Mouse (Mus musculus) cerebellum, adult 2 months (tissue): ENCODE data around the gene Tnfsf10.

ENCODE experiments used
- CTCF ChIP-seq: fragments of 200-500 bp; IDR thresholded peaks from 2 replicates; pipeline ENCODE4 v1.5.1; 2011; ENCODE audit warnings: low read depth, mild to moderate bottlenecking, control low read depth, low read length, moderate library complexity, borderline replicate concordance; ENCODE audit not compliant: insufficient read depth
- POLR2A ChIP-seq: fragments of 200-500 bp; IDR thresholded peaks from 2 replicates; pipeline ENCODE4 v1.6.1; 2011; ENCODE audit warnings: low read length, control low read depth, borderline replicate concordance; ENCODE audit not compliant: insufficient read depth

DNA sequence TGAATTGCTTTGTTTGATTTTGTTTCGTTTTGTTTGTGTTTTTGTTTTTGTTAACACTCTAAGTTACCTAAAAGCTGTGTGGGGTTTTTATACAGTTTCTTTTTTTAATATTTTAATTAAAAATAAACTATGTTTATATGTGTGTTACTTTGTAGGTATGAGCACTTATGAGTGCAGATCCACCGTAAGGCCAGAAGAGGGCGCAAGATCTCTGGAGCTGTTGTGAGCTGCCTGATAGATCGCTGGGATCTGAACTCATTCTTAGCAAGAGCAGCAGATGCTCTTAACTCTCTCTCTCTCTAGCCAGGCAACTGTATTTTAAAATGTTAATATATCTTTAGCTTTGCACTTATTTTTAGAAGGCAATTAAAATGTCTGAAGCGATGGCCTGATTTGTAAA, 32.6 kb upstream of the Tnfsf10 start:
- TF ChIP-seq CTCF (no peak), POLR2A (no peak)
